Mouse (Mus musculus): ENCODE data around the gene Abcc12. TPM values are rescaled to one million over a fixed set of nuclear protein-coding genes. Genes with fewer than 3 reads are reported as not detected.

Gene Abcc12
- polyA plus RNA-seq, 1 experiment from 2014 or later = not detected

DNA sequence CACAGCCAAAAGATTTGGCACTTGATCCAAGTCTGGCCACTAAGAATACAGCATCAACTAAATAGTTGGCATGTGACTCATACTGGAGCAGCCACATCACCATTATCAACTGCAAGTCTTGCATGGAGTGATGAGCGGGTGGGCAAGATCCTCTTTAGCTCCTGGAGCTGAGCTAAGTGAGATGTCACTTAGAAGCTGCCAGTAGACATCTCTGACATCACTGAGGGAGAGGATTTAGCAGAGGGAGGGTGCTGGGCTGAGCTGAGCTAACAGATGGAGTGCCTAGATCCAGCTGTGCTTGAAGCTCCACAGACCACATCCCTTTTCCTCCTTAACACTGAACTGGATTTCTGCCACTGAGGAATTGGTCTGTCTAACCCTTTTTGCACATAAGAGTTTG, 143.1 kb downstream of the Abcc12 start:
- Histone ChIP-seq H3K36me3 (replicated peaks) (no peaks in the 10 kb centered on the region), H3K4me1 (peaks cover 24% of the 10 kb centered on the region), H3K9me3 (no peaks in the 10 kb centered on the region), H3K4me3 (no peak overlapping the region), H3K27ac (peak overlapping the region; percentile 30; the same call in 1 of the 2 replicates), H3K27me3 (ENCODE audit: poor library complexity, severe bottlenecking) (no peaks in the 10 kb centered on the region)
- whole genome bisulfite sequencing = 77% methylated on average over 1 of the region's 1 CpGs
- no peak for DNase-seq (ENCODE audit: extremely low spot score, low spot score)

Small RNA genes lying within 50 kb of the gene (microRNA-seq; reads per million reads assigned to microRNA genes)
- not detected for gene Gm44348

Other genes with a start within 250 kb of the Abcc12 start
- 48.7 and 50.1 TPM in 2 replicates for gene Lonp2, start 43.4 kb upstream of the Abcc12 start, polyA plus RNA-seq (2016; fragmentation: Nextera tagmentation; extraction: Ambion mirVana)
- gene Gm10638, start 165.0 kb upstream of the Abcc12 start, polyA plus RNA-seq (2016; fragmentation: Nextera tagmentation; extraction: Ambion mirVana) = 3.5 and 4.3 TPM in 2 replicates
- gene Siah1a, start 165.2 kb upstream of the Abcc12 start, polyA plus RNA-seq (2016; fragmentation: Nextera tagmentation; extraction: Ambion mirVana) = 50.9 and 54.3 TPM in 2 replicates

Measured in forebrain, embryonic 10.5 days (tissue).